Mouse (Mus musculus): Measurements from ENCODE around the gene Adtrp. TPM values are rescaled to one million over a fixed set of nuclear protein-coding genes. Genes with fewer than 3 reads are reported as not detected.

Adtrp gene
- polyA plus RNA-seq, 1 experiment from 2014 or later, result not detected

DNA sequence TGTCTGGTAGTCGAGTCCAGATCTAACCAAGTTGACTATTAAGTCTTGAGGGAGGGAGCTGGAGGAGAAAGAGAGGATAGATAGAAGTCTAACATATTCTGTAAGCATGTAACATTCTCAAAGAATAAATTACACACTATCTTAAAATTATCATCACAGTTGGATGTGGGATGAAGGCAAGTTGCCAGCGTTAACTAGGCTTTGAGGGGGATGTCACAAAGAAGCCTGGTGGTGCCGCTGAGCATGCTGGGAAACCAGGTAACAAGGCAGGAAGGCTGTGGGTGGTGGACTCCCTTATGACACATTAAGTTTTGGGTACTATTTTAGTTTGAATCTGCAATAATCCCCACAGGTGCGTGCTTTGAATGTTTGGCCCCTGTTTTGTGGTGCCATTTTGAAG is 129.4 kb downstream of the Adtrp start:
- no peak overlapping the region for H3K4me3 ChIP-seq
- 91% methylated on average over 4 of the region's 4 CpGs for WGBS
- H3K36me3 ChIP-seq (ENCODE audit: poor library complexity, severe bottlenecking), result no peaks in the 10 kb centered on the region
- no peaks in the 10 kb centered on the region for H3K27me3 ChIP-seq
- H3K9me3 ChIP-seq (replicated peaks), result no peaks in the 10 kb centered on the region
- H3K27ac ChIP-seq, result no peak overlapping the region
- no peak for ATAC-seq
- H3K4me1 ChIP-seq, result no peaks in the 10 kb centered on the region
- H3K4me2 ChIP-seq, result no peak overlapping the region
- H3K9ac ChIP-seq, result no peak overlapping the region

Other genes starting within 250 kb of the Adtrp start
- 28.0 and 31.1 TPM in 2 replicates for gene Tmem170b, start 241.8 kb downstream of the Adtrp start, polyA plus RNA-seq (2015; fragmentation: Nextera tagmentation; extraction: Ambion mirVana)
- gene Hivep1, start 204.3 kb upstream of the Adtrp start, polyA plus RNA-seq (2015; fragmentation: Nextera tagmentation; extraction: Ambion mirVana), result 16.4 and 16.8 TPM in 2 replicates